Mouse (Mus musculus): Measurements from ENCODE around the gene Scmh1.

Scmh1 gene

GRCm38 (mm10) chr4:120405806-120406638 is 941 bp downstream of the Scmh1 start:
- DNase-seq = no peak

DNA sequence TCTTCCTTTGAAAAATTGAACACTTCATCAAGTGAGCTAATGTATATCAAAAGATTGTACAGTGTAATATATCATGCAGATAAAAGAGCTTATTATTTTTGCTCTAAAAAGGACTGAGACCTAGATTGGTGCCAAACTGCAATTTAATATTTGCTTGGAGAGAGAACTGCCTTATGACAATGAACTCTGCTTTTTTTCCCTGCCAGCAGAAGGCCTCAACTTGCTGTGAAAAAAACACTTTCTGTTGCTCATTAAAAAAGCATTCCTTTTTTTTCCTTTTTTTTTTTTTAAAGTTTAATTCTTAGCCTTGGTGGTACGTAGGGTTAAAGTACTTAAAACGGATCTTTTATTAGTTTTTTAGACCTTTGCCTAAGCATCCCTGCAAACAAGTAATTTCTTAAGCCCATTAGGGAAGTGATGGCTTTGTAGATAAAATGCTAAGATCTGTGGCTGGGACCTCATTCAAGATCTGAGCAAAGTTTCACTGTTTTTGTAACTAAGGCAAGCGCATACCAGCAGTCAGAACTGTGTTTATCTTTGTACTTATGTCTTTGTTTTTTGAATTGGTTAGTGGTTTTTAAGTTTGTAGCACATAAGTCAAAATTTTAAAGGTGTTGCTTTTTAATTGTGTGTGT is 1.7 kb downstream of the Scmh1 start:
- DNase-seq = no peak

DNA sequence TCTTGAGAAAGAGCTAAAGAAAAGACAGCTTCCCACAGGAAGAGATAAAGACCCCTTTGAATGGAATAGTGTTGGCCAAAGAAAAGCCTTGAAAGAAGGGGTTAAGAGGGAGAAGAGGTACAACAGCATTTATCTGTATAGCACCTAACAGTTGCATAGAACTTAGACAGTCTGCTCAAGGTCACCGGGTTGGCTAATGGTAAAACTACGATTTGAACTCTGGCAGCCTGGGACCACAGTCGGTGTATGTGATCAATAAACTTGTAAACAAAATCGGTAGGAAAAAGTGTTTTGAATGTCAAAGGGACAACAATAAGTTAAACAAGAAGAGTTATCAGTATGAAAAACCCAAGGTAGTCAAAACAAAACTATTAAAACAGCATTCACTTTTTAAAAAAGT is 13.0 kb downstream of the Scmh1 start:
- DNase-seq = no peak

GRCm38 (mm10) chr4:120420193-120420592 is 15.1 kb downstream of the Scmh1 start:
- no peak for DNase-seq

DNA sequence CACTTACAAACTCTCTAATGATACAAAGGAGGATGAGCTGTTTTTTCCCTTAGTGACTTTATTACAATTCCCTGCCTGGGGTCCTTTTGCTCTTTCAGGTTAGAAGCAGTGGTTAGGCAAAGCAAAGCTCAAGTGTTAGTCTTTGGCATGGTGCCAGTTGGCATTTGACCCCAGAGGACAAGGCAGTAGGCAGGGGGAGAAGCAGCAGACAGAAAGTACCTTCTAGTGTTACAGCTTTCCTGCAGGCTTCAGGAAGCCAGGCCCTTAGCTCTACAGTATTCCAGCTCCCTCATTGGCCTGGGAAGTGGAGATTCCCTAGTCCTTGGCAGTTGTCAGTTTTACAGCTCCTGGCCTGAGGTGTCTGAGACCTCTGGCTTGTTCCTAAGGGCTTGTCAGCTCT is 15.6 kb downstream of the Scmh1 start:
- peak; percentile 20 for DNase-seq

GRCm38 (mm10) chr4:120430601-120431000 is 25.5 kb downstream of the Scmh1 start:
- DNase-seq = no peak

- DNase-seq = no peak
Measured at GRCm38 (mm10) chr4:120432599-120433373, 27.7 kb downstream of the Scmh1 start.

DNA sequence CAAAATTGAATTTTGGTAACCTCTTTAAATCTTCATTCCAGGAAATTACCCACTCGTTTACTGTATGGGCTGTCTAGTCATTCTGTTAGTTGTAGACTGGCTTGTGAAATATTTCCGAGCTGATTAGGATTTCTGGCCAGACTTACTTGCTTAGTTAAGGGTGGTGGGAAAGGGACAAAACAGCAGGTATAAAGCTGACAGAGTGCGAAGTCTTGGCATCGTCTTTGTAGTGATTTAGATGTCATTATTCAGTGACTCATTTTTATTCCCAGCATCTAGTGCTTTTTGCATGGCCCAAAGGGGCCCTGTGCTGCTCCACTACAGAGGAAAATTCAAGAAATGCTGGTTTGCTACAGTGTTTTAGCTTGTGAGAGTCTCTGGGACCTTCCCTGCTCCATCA is 56.7 kb downstream of the Scmh1 start:
- DNase-seq = no peak

DNA sequence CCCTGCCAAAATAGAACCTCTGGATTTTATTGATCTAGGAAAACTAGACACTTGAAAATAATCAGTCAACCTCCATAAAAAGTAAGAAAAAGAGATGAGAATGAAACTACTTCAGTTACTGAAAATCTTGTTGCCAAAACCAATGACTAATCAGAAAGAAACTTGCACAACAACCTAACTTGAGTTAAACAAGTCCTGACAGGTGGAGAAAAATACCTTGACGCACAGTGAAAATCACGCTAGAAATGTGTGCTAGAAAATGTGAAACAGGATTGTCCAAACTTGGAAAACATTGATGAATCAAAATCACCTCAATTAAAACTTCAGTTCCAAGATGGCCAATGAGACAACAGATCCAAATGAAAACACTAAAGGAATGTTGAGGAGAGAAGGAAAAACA is 67.9 kb downstream of the Scmh1 start:
- no peak for DNase-seq

DNA sequence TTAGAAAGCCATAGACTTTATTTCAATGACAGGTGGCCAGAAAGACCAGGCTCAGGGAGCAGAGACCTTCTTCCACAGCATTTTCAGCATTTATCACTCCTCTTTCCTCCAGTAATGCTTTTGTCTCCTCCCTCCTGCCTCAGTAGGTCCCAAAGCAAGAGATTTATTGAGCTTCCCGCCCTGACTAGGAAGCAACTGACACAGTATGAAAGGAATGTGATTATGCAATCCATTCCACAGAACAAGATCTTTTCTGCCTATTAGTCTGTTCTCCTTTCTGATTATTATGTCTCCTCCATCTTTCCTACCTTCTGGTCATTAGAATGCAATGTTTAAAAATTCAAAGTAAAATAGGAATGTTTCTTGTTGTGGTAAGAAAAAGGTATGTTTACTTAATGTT is 82.6 kb downstream of the Scmh1 start:
- no peak for DNase-seq

GRCm38 (mm10) chr4:120506955-120507354 is 101.9 kb downstream of the Scmh1 start:
- no peak for DNase-seq

DNA sequence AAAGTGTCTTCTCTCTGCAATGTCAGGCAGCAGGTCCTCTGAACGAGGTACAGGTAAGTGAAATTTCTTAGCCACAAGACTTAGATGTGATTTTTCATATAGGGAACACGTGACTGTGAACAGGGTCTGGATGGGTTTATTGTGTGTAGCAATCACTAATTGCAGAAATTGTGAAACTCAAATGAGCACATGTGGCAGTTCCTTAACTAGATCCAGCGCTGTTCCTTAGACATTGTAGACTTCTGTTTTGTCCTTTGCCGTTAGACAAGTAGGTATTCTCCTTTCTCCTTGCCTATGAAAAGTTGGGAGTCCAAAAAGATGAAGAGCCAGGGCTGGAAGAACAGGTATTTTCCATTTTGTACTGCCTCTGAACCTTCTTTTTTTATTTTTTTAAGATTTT is 106.1 kb downstream of the Scmh1 start:
- no peak for DNase-seq

DNA sequence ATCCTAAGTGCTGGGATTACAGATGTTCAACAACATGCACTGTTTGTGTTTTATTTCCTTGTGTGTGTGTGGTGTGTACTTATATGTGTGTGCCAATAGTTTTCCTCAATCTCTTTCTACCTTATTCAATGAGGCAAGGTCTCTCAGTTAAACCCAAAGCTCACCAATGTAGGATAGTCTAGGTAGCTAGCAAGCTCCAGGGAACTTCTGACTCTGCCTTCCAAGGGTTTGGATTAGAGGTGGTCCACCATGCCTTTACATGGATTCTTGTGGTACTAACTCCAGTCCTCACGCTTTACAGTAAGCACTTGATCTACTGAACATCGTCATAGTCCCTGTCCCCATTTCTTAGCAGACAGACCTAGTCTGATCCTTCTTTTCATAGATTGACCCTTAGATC is 109.3 kb downstream of the Scmh1 start:
- no peak for DNase-seq

DNA sequence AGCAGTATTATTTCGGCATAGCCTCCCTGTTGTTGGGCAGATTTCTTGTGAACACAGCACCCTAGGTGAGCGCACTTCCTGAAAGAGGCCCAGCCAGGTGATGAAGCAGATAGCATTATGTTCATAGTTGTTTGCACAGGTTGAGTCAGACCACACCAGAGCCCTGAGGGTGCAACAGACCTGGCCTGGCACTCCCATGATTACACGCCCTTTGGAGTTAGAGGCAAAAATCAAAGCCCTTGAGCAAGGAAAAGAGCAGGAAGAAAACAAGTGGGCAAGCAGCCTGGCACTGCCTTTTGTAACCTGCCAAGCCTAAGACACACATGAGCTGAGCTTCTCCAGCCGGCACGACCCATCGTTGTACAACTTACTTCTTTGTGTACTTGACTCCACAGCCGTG is 111.4 kb downstream of the Scmh1 start:
- DNase-seq = no peak

DNA sequence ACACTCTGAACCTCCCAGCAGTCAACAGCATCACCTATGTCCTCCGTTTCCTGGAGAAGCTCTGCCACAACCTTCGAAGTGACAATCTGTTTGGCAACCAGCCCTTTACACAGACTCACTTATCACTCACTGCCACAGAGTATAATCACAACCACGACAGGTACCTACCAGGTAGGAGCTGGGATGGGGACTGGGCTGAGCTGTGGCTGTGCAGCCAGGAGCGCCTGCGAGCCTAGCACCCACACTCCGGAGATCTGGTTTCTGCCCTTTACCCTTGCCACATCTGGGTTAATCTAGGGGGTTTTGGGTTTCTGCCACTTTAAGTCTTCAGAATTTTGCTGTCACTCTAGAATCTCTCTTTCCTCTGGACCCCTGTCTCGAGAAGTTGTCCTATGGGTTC is 111.8 kb downstream of the Scmh1 start:
- DNase-seq = no peak

GRCm38 (mm10) chr4:120517335-120517734 is 112.3 kb downstream of the Scmh1 start:
- DNase-seq = no peak

DNA sequence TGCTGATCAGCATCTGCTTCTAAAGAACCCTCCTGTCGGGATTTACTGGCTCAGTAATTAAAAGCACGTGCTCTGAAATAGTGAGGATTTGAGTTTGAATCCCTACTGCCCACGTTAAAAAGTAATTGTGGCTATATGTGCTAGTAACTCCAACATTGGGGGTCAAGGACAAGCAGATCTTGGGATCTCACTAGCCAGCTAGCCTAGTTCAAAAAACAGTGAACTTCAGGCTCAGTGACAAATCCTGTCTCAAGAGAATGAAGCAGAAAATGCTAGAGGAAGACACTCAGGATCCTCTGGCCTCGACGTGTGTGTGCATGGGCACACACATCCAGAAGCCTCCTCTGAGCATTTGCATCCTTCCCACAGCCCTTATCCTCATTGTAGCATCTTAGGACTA is 116.7 kb downstream of the Scmh1 start:
- DNase-seq = no peak

DNA sequence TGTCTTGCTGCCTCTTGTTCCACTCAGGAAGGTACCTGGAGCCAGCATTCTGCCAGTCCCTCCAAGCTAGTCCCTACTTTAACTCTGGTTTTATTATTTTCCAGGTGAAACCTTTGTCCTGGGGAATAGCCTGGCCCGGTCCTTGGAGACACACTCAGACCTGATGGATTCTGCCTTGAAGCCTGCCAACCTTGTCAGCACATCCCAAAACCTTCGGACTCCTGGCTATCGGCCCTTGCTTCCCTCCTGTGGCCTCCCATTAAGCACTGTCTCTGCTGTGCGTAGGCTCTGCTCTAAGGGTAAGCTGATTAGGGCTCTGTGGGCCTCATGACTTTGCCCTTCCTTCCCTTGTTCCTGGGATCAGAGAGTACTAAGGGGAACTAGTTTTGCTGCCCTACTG is 117.3 kb downstream of the Scmh1 start:
- no peak for DNase-seq

DNA sequence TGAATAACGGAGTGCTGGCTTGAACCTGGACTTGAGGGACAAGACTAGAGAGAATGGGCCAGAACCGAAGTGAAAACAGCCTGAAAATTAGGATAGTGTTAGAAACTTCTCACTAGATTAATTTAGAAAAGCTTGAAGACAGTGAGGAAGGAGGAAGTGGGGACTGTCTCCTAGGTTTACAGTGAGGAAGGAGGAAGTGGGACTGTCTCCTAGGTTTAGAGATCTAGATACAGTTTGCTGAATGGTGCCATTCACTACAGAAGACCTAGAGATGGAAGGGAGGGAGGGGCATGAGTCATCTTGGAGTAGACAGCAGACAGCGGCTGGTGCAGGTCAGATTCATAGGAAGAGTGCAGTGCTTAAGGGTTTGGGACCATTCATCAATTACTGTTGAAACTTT is 118.0 kb downstream of the Scmh1 start:
- no peak for DNase-seq

- DNase-seq = no peak
Measured at GRCm38 (mm10) chr4:120528171-120528570, 123.1 kb downstream of the Scmh1 start.

- no peak for DNase-seq
Measured at GRCm38 (mm10) chr4:120531986-120532385, 126.9 kb downstream of the Scmh1 start, which contains the start of gene Slfnl1. Gene Slfnl1, plus strand, starts transcription at chr4:120532231.

DNA sequence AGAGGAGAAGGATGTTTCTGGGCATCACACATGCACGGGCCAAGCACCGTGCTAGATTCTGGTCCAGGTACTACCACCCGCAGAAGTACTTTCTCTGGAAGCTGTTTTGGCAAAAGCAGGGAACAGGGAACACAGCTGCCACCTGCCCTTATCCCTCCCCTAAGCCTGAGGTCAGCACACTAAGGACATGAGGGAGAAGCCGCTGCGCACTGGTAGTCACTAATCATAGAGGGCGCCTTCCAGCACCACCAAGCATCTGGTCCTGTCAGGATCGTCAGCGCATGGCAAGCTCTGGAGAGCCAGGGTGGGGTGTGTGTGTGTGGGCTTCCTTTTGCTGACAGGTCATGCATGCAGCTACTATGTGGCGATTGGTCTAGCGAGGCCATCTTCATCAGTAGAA is 133.6 kb downstream of the Scmh1 start:
- DNase-seq = no peak

DNA sequence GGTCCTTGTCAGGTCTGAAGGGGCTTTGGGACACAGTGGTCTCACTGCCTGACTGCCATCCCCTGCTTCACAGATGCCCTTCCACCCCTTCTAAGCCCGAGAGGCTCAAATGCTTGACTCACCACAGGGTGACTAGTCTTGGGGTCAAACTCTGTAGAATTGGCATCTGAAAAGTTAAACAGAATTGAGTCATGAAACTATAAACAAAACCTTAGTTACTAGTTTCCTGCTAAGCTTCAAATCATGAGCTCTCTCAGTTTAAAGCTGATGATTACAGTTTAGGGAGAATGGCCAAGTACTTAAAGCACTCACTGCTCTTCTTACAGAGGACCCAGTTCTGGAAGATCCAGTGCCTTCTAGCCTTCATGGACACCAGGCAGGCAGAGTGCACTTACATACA is 139.8 kb downstream of the Scmh1 start:
- no peak for DNase-seq

DNA sequence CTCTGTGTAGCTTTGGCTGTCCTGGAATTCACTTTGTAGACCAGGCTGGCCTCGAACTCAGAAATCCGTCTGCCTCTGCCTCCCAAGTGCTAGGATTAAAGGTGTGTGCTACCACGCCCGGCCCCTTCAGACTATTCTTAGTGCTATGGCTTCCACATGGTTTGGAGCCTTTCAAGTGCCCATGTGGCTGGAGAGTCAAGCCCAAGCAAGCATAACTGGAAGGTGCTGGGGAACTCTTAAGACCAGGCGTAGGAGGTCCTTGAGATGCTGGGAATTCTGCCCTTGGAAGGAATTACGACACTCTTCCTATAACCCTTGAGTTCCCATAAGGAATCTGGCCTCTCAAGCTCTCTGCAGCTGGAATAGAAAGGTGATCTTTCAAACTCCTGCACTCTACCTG is 151.5 kb downstream of the Scmh1 start:
- no peak for DNase-seq

All from right cerebral cortex, postnatal 4 days (tissue).